Mouse (Mus musculus) forebrain, embryonic 15.5 days (tissue): ENCODE data around the gene Ccdc171. TPM values are rescaled to one million over a fixed set of nuclear protein-coding genes. Genes with fewer than 3 reads are reported as not detected.

Source experiments
- ATAC-seq: fragments of 200-750 bp; cut with Nextera tagmentation; replicated peaks from 2 replicates; pipeline ENCODE4 v1.8.0; 2017; ENCODE audit warnings: mild to moderate bottlenecking, moderate TSS enrichment, moderate library complexity
- H3K27ac ChIP-seq: fragments of 300-500 bp; sonication (generic); replicated peaks from 2 replicates; pipeline ENCODE4 v1.5.1; 2015; ENCODE audit warnings: mild to moderate bottlenecking, inconsistent platforms
- H3K27me3 ChIP-seq: fragments of 300-500 bp; sonication (generic); 2 replicates; pipeline ENCODE4 v1.6.1; 2015; ENCODE audit warnings: inconsistent platforms
- H3K36me3 ChIP-seq: fragments of 300-500 bp; sonication (generic); 2 replicates; pipeline ENCODE4 v1.6.1; 2015; ENCODE audit warnings: mild to moderate bottlenecking, inconsistent platforms
- H3K4me1 ChIP-seq: fragments of 300-500 bp; sonication (generic); 2 replicates; pipeline ENCODE4 v1.6.1; 2015; ENCODE audit warnings: inconsistent platforms
- H3K4me2 ChIP-seq: fragments of 300-500 bp; sonication (generic); replicated peaks from 2 replicates; pipeline ENCODE4 v1.6.1; 2015; ENCODE audit warnings: mild to moderate bottlenecking, inconsistent platforms
- H3K4me3 ChIP-seq: fragments of 300-500 bp; sonication (generic); 2 replicates; pipeline ENCODE4 v1.5.1; 2015; ENCODE audit warnings: mild to moderate bottlenecking, inconsistent platforms
- H3K9ac ChIP-seq: fragments of 300-500 bp; sonication (generic); replicated peaks from 2 replicates; pipeline ENCODE4 v1.6.1; 2015; ENCODE audit warnings: mild to moderate bottlenecking, inconsistent platforms
- H3K9me3 ChIP-seq: fragments of 300-500 bp; sonication (generic); 2 replicates; pipeline ENCODE4 v1.6.1; 2016; ENCODE audit warnings: inconsistent platforms
- WGBS: fragments of 180-500 bp; shearing (Covaris S2); methylation state at CpG from one replicate; pipeline ENCODE4 v1.1.7; 2015; ENCODE audit warnings: mixed read lengths; 5-methylcytosine and 5-hydroxymethylcytosine counted together
- polyA plus RNA-seq: library from polyadenylated mRNA; unstranded; fragments of >200 nt; fragmentation: Nextera tagmentation; extraction: Ambion mirVana; gene quantifications from 2 replicates; pipeline ENCODE4 v1.2.1, GENCODE M21; 2015

Ccdc171 gene
- polyA plus RNA-seq, 1 experiment from 2014 or later: 5.5 TPM

GRCm38 (mm10) chr4:83775136-83775535 lies 249.8 kb downstream of the Ccdc171 start:
- Histone ChIP-seq H3K4me2 (no peak overlapping the region), H3K27me3 (no peaks in the 10 kb centered on the region), H3K9me3 (0 out of 2 replicates have a peak, but pooled peaks cover 3% of the 10 kb centered on the region), H3K4me3 (no peak overlapping the region), H3K9ac (no peak overlapping the region), H3K36me3 (no peaks in the 10 kb centered on the region), H3K4me1 (no peaks in the 10 kb centered on the region), H3K27ac (no peak overlapping the region)
- ATAC-seq: no peak
- WGBS: 93% methylated on average over 6 of the region's 6 CpGs

- Histone ChIP-seq H3K27me3 (no peaks in the 10 kb centered on the region), H3K4me1 (no peaks in the 10 kb centered on the region), H3K4me3 (no peak overlapping the region), H3K9me3 (0 out of 2 replicates have a peak, but pooled peaks cover 3% of the 10 kb centered on the region), H3K9ac (no peak overlapping the region), H3K27ac (no peak overlapping the region), H3K36me3 (no peaks in the 10 kb centered on the region), H3K4me2 (no peak overlapping the region)
- no peak for ATAC-seq
- WGBS: 92% methylated on average over 4 of the region's 4 CpGs
Observed at GRCm38 (mm10) chr4:83780044-83780443, 254.7 kb downstream of the Ccdc171 start.

- Histone ChIP-seq H3K4me3 (no peak overlapping the region), H3K4me1 (no peaks in the 10 kb centered on the region), H3K27me3 (no peaks in the 10 kb centered on the region), H3K9ac (no peak overlapping the region), H3K27ac (no peak overlapping the region), H3K36me3 (no peaks in the 10 kb centered on the region), H3K9me3 (no peaks in the 10 kb centered on the region), H3K4me2 (no peak overlapping the region)
- no peak for ATAC-seq
- 91% methylated on average over 2 of the region's 2 CpGs for WGBS
Observed at GRCm38 (mm10) chr4:83785115-83785514, 259.8 kb downstream of the Ccdc171 start.

GRCm38 (mm10) chr4:83791811-83792210 lies 266.5 kb downstream of the Ccdc171 start:
- Histone ChIP-seq H3K4me3 (no peak overlapping the region), H3K27me3 (no peaks in the 10 kb centered on the region), H3K27ac (no peak overlapping the region), H3K4me2 (no peak overlapping the region), H3K9ac (no peak overlapping the region), H3K4me1 (peaks cover 13% of the 10 kb centered on the region), H3K36me3 (no peaks in the 10 kb centered on the region), H3K9me3 (no peaks in the 10 kb centered on the region)
- WGBS: 16% methylated on average over 13 of the region's 13 CpGs
- ATAC-seq: no peak

- 8% methylated on average over 9 of the region's 9 CpGs for WGBS
- Histone ChIP-seq H3K36me3 (no peaks in the 10 kb centered on the region), H3K9ac (no peak overlapping the region), H3K4me3 (peak overlapping the region; percentile 19; the same call in 1 of the 2 replicates), H3K27me3 (no peaks in the 10 kb centered on the region), H3K27ac (no peak overlapping the region), H3K4me2 (peak overlapping the region; percentile 38), H3K9me3 (no peaks in the 10 kb centered on the region), H3K4me1 (peaks cover 13% of the 10 kb centered on the region)
- peak; percentile 92 for ATAC-seq
Observed at GRCm38 (mm10) chr4:83794315-83794922, 269.1 kb downstream of the Ccdc171 start.

GRCm38 (mm10) chr4:83794930-83795459 lies 269.6 kb downstream of the Ccdc171 start:
- Histone ChIP-seq H3K4me1 (peaks cover 13% of the 10 kb centered on the region), H3K9me3 (no peaks in the 10 kb centered on the region), H3K27ac (no peak overlapping the region), H3K27me3 (no peaks in the 10 kb centered on the region), H3K9ac (no peak overlapping the region), H3K4me2 (peak overlapping the region; percentile 38), H3K36me3 (no peaks in the 10 kb centered on the region), H3K4me3 (no peak overlapping the region)
- WGBS: 14% methylated on average over 5 of the region's 5 CpGs
- no peak for ATAC-seq

GRCm38 (mm10) chr4:83797976-83798375 lies 272.6 kb downstream of the Ccdc171 start:
- Histone ChIP-seq H3K4me3 (no peak overlapping the region), H3K27ac (no peak overlapping the region), H3K9ac (no peak overlapping the region), H3K27me3 (no peaks in the 10 kb centered on the region), H3K36me3 (no peaks in the 10 kb centered on the region), H3K4me1 (peaks cover 9% of the 10 kb centered on the region), H3K9me3 (no peaks in the 10 kb centered on the region), H3K4me2 (no peak overlapping the region)
- no peak for ATAC-seq
- 87% methylated on average over 14 of the region's 14 CpGs for WGBS

GRCm38 (mm10) chr4:83798674-83799430 lies 273.5 kb downstream of the Ccdc171 start:
- Histone ChIP-seq H3K36me3 (no peaks in the 10 kb centered on the region), H3K9ac (no peak overlapping the region), H3K4me2 (no peak overlapping the region), H3K27me3 (no peaks in the 10 kb centered on the region), H3K27ac (no peak overlapping the region), H3K4me3 (no peak overlapping the region), H3K9me3 (no peaks in the 10 kb centered on the region), H3K4me1 (peaks cover 9% of the 10 kb centered on the region)
- ATAC-seq: no peak
- WGBS: 84% methylated on average over 21 of the region's 21 CpGs

- Histone ChIP-seq H3K4me1 (no peaks in the 10 kb centered on the region), H3K27me3 (no peaks in the 10 kb centered on the region), H3K9me3 (no peaks in the 10 kb centered on the region), H3K4me3 (no peak overlapping the region), H3K36me3 (no peaks in the 10 kb centered on the region), H3K4me2 (no peak overlapping the region), H3K9ac (no peak overlapping the region), H3K27ac (no peak overlapping the region)
- ATAC-seq: no peak
- 75% methylated on average over 3 of the region's 3 CpGs for WGBS
Observed at GRCm38 (mm10) chr4:83800402-83800801, 275.1 kb downstream of the Ccdc171 start.

- Histone ChIP-seq H3K27ac (no peak overlapping the region), H3K4me1 (no peaks in the 10 kb centered on the region), H3K9me3 (no peaks in the 10 kb centered on the region), H3K36me3 (no peaks in the 10 kb centered on the region), H3K9ac (no peak overlapping the region), H3K27me3 (no peaks in the 10 kb centered on the region), H3K4me3 (no peak overlapping the region), H3K4me2 (no peak overlapping the region)
- WGBS: 79% methylated on average over 4 of the region's 4 CpGs
- ATAC-seq: no peak
Observed at GRCm38 (mm10) chr4:83816925-83817324, 291.6 kb downstream of the Ccdc171 start.

GRCm38 (mm10) chr4:83829718-83830459 lies 304.5 kb downstream of the Ccdc171 start:
- 82% methylated on average over 4 of the region's 4 CpGs for WGBS
- H3K36me3 ChIP-seq: no peaks in the 10 kb centered on the region
- no peak overlapping the region for H3K4me3 ChIP-seq
- no peak overlapping the region for H3K27ac ChIP-seq
- peaks cover 10% of the 10 kb centered on the region for H3K4me1 ChIP-seq
- no peaks in the 10 kb centered on the region for H3K27me3 ChIP-seq
- ATAC-seq: no peak
- H3K9ac ChIP-seq: no peak overlapping the region
- no peak overlapping the region for H3K4me2 ChIP-seq
- H3K9me3 ChIP-seq: no peaks in the 10 kb centered on the region
